Mouse (Mus musculus): ENCODE measurements around the gene Stxbp5.

Stxbp5 gene

GRCm38 (mm10) chr10:9901071-9901696 is at the start of gene Stxbp5:
TSS of gene Stxbp5 (minus strand) at chr10:9901079.
- peak; percentile 78 for DNase-seq (ENCODE audit: low read depth, low spot score)

GRCm38 (mm10) chr10:9912395-9912794 is 11.5 kb upstream of the Stxbp5 start:
- DNase-seq (ENCODE audit: low read depth, low spot score), result no peak

GRCm38 (mm10) chr10:9907919-9908502 is 7.1 kb upstream of the Stxbp5 start:
- peak; percentile 18 for DNase-seq (ENCODE audit: low read depth, low spot score)

- no peak for DNase-seq (ENCODE audit: low read depth, low spot score)
Measured at GRCm38 (mm10) chr10:9907519-9907918, 6.6 kb upstream of the Stxbp5 start.

- DNase-seq (ENCODE audit: low read depth, low spot score), result no peak
Measured at GRCm38 (mm10) chr10:9906185-9906584, 5.3 kb upstream of the Stxbp5 start.

GRCm38 (mm10) chr10:9901697-9902239 is 889 bp upstream of the Stxbp5 start:
- DNase-seq (ENCODE audit: low read depth, low spot score), result peak; percentile 98

GRCm38 (mm10) chr10:9900315-9901070 is 386 bp downstream of the Stxbp5 start:
- DNase-seq (ENCODE audit: low read depth, low spot score), result peak; percentile 56

- DNase-seq (ENCODE audit: low read depth, low spot score), result peak; percentile 82
Measured at GRCm38 (mm10) chr10:9899816-9900215, 1.1 kb downstream of the Stxbp5 start.

- peak; percentile 20 for DNase-seq (ENCODE audit: low read depth, low spot score)
Measured at GRCm38 (mm10) chr10:9899086-9899485, 1.8 kb downstream of the Stxbp5 start.

- DNase-seq (ENCODE audit: low read depth, low spot score), result no peak
Measured at GRCm38 (mm10) chr10:9897852-9898251, 3.0 kb downstream of the Stxbp5 start.

- no peak for DNase-seq (ENCODE audit: low read depth, low spot score)
Measured at GRCm38 (mm10) chr10:9893562-9893961, 7.3 kb downstream of the Stxbp5 start.

GRCm38 (mm10) chr10:9889651-9890050 is 11.2 kb downstream of the Stxbp5 start:
- no peak for DNase-seq (ENCODE audit: low read depth, low spot score)

- no peak for DNase-seq (ENCODE audit: low read depth, low spot score)
Measured at GRCm38 (mm10) chr10:9888655-9889054, 12.2 kb downstream of the Stxbp5 start.

- peak; percentile 70 for DNase-seq (ENCODE audit: low read depth, low spot score)
Measured at GRCm38 (mm10) chr10:9881781-9882320, 19.0 kb downstream of the Stxbp5 start.

GRCm38 (mm10) chr10:9880070-9880728 is 20.7 kb downstream of the Stxbp5 start:
- DNase-seq (ENCODE audit: low read depth, low spot score), result peak; percentile 50

- DNase-seq (ENCODE audit: low read depth, low spot score), result no peak
Measured at GRCm38 (mm10) chr10:9878821-9879489, 21.9 kb downstream of the Stxbp5 start.

- DNase-seq (ENCODE audit: low read depth, low spot score), result no peak
Measured at GRCm38 (mm10) chr10:9875905-9876304, 25.0 kb downstream of the Stxbp5 start.

- peak; percentile 15 for DNase-seq (ENCODE audit: low read depth, low spot score)
Measured at GRCm38 (mm10) chr10:9872143-9872542, 28.7 kb downstream of the Stxbp5 start.

GRCm38 (mm10) chr10:9866793-9867579 is 33.9 kb downstream of the Stxbp5 start:
- DNase-seq (ENCODE audit: low read depth, low spot score), result no peak

GRCm38 (mm10) chr10:9860022-9860421 is 40.9 kb downstream of the Stxbp5 start:
- DNase-seq (ENCODE audit: low read depth, low spot score), result no peak

All from 3T3-L1 (cell line).